Mouse (Mus musculus) cortical plate, adult 2 months (tissue): ENCODE measurements at regions not wholly inside any gene's neighbourhood (a gene's known extent, or its start where the extent isn't known, plus 50 kb on each side); places are given as distances from the start of the nearest gene placed in this dataset.

ENCODE experiments used
- CTCF ChIP-seq: fragments of 200-500 bp; IDR thresholded peaks from 2 replicates; pipeline ENCODE4 v1.5.1; 2011; ENCODE audit warnings: mild to moderate bottlenecking, control low read depth, low read length; ENCODE audit not compliant: insufficient read depth; ENCODE audit errors: extremely low read depth
- POLR2A ChIP-seq: fragments of 200-500 bp; IDR thresholded peaks from 2 replicates; pipeline ENCODE4 v1.6.1; 2011; ENCODE audit warnings: mild to moderate bottlenecking, low read length, control low read depth; ENCODE audit not compliant: insufficient read depth; ENCODE audit errors: extremely low read depth

GRCm38 (mm10) chr4:12549265-12549664 is 377.4 kb upstream of the Fam92a start:
- TF ChIP-seq CTCF (no peak), POLR2A (no peak)
